Mouse (Mus musculus): ENCODE measurements around the gene Bod1.

Bod1 gene

DNA sequence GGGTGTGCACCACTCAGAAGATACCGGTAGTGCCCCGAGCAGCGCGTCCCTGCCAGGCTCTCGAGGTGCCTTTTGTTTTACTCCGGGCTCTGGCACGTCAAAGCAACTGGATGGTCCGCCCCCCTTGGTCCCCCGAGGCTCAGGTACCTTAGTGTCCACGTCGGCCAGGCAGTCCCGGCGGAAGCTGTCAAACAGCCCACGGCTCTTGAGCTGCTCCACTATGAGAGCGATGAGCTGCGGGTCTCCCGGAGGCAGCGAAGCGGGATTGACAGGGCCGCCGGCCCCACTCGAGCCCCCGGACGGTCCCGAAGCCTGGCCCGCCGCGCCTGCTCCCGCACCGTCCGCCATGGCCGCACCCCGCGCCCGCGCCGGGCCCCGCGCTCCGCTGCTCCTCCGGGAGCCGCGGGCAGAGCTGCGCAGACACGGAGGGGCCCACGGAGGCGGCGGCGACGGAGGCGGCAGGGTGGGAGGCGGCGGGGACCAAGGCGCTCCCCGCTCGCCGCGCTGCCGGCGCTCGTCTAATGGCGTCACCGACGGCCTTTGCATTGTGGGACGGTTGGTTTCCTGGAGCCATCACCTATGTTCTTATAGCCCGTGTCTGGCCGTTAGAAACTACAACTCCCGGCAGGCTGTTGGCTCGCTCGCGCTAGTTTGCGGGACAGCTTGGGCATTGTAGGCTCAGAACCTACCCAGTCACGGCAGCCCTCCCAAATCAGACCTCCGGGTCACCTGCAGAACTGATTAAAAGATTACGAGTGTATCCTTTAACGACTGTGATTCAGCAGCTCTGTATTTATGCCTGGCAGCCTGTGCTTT is at the start of gene Bod1:
TSS of gene Bod1 (minus strand) at position 532 of the 816 bp plus-strand sequence.
- under 1% methylated on average over 76 of the region's 76 CpGs for WGBS

DNA sequence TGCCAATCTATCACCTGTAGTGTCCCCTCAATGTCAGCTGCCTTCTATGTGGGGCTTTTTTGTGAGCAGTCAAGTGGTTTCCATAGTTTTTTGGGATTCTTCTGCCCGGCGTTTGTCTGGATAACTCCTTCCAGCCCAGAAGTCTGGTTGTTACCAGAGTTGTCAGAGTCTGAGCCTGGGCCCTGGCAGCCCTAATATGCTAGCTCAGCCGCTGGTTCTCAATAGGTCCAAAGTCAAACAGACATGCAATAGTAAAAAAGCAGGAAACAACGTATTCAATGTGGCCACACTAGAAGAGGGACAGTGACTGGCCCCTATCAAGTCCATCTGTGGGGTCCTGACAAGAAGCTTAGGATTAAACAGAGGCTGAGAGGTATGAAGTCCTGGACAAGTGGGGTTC is 47.4 kb upstream of the Bod1 start:
- WGBS, result 92% methylated on average over 4 of the region's 4 CpGs

DNA sequence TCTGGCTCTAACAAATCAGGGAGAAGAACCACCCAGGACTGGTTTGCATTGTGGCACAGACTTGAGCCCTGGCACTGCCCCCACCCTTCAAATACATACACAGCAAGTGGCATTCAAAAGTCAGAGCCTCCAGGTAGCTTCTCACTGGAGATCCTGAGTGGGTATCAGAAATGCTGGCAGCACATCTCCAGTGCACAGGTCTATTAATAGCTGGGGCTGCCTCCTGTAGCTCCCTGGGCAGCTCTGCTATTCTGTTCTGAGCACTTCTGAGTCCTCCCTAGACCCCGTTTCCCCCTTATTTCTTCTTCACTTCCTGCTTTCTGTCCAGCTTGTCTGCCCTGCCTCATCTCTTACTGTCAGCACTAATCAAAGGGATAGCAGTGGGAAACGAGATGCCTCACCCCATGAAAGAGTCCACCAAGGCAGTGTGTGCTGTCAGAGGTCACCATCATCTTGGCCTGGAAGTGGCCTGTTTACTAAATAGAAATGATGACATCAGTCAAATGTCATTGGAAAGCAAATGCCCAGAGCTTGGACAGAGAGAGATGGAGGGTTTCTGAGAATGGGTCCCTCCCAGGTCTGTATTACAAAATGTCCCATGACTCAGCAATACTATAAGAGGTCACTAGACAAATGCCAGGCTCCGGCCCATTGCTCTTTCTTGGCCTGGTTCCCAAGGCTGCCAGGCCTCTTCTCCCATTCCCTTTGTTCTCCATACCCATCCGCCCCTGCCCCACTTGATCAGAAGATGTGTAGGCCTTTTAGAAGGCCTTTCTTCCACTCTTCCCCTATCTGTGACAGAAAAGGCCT is 46.4 kb upstream of the Bod1 start:
- 73% methylated on average over 4 of the region's 4 CpGs for WGBS

DNA sequence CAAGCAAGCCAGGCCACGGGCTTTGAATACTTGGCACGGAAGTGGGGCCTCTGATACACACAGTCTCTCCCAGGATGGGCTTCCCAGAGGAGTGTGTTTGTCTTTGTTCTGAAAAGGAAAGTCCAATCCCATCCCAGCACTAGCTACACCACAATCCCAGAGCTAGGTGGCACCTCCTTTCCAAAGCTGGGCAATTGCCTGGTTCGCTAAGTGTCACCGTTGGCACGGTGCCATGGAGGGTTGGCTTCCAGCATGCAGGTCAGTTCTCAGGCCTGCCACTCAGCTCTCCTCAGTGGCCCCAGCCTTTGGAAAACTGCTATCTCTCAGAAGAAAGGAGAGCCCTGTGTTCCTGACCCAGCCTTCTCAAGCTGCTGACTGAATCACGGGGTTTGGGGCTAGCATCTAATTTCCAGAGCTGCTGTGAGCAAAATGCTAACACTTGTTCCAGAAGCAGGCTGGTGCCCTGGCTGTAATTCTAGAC is 42.0 kb upstream of the Bod1 start:
- WGBS, result 33% methylated on average over 6 of the region's 6 CpGs

DNA sequence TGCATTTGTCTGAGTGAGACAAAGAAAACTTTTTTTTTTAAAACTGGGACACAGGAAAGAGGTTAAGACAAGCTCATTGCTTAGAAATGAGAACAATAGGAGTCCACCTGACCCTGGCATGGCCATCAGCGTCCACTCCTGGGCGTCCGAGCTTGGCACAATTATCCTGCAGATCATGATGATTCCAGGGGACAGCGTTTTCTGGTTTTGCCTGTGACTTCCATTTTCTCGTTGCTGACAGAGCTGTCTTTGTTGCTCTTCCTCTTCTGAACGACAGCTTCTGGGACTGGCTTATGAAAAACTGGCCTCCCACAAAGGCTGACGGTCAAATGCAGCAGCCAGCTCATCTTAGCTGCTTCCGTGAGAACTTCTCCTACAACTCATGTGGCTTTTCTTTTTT is 41.4 kb upstream of the Bod1 start:
- 35% methylated on average over 8 of the region's 8 CpGs for WGBS

DNA sequence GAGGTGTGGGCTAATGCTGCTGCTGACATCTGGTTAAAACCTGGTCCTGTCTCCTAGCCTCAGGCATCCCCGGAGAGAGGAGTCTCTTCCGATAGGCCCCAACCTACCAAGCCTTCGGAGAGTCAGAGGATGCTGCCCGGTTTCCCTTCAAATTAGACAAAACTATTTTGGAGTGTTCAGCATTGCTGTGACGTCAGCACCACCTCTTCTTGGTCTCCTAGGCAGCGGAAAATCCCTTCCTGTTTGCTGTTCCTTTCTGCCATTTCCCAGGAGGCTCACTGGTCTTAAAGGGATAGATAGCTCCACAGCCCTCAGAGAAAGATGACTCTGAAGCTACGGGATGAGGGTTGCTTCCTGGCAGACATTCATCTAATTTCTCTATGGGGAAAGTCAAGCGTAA is 31.5 kb upstream of the Bod1 start:
- WGBS, result 43% methylated on average over 8 of the region's 8 CpGs

DNA sequence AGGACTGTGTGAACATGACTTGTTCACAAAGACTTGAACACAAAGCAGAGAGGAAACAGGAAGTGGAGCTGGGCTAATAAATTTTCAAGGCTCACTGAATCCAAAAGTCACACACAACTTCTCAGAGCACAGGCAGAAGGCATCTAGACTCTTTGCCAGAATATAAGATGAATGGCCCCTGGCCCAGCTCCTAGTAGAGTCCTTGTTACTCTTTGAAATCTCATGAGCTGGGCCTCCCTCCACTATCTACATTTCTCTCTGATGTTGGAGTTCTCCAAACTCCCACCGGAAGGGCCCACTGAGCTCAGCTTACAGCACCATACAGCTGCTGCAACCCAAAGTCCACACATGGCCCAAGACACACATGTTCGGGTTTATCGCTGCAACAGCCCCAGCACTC is 30.2 kb upstream of the Bod1 start:
- WGBS, result 94% methylated on average over 3 of the region's 3 CpGs

DNA sequence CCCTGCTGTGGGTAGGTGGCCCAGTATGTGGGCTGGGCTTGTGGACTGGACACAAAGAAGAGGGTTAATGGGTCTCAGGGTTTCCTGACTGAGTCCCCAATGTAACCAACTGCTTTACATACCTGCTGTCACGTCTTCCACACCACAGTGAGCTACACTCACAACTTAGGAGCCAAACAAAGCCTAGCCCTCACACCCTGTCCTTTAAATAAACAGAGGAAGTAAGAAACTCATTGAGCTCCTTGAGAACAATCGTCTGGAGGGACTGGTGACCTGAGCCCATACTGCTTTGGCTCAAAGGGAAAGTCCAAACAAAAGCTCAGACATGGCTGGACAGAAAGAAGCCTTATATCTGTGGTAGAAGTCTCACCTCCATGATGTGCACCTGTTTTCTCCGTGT is 27.8 kb upstream of the Bod1 start:
- 70% methylated on average over 3 of the region's 3 CpGs for WGBS

DNA sequence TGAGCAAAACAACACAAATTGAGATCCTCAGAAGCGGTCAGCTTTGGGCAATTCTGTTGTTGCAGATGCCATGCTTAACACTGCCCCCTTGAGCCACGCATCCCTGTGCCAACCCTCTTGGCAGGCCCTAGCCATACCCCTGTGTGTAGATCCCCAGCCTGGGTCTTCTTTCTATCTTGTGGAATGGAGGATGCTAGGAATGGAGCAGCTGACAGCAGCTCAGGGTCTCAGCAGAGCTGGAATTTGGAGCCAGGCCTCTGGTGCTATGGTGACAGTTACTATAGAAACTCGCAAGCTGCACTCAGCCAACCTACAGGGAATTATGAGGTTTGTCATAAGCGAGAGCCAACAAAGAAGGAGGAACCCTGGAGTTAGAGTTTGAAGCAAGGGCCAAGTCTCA is 23.1 kb upstream of the Bod1 start:
- whole genome bisulfite sequencing, result 30% methylated on average over 4 of the region's 4 CpGs

DNA sequence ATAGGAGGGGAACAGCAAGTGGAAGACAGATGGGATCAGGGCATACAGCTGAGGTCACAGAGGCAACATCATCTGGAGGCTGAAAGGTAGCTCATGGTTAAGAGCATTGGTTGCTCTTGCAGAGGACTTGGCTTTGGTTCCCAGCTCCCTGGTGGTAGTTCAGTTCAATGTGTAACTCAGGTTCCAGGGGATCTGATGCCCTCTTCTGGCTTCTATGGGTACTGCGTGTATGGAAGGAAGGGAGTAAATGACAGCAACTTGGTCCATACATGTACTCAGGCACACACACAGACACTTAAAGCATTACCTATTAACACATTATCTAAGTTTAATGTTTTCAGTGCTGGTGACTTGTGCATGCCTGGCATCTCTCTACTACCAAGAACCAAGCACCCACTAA is 22.4 kb upstream of the Bod1 start:
- WGBS, result 100% methylated on average over 1 of the region's 1 CpGs

DNA sequence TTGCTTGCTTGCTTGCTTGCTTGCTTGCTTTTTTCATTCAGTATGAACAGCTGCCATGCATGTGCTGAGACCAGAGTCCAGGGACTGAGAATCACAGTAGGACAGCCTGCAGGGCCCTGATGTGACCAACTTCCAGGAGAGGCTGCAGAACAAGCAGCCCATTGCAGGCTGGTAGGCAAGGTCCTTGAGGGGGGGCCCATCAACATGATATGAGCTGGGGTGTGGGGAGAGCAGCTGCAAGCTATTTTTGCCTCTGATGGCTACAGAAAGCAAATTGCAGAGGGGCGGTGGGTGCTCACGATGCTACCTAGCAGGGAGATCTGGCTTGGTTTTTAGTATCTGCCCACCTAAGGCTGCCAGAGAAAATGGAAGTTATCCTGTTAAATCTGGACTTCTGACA is 21.6 kb upstream of the Bod1 start:
- 71% methylated on average over 2 of the region's 2 CpGs for WGBS

DNA sequence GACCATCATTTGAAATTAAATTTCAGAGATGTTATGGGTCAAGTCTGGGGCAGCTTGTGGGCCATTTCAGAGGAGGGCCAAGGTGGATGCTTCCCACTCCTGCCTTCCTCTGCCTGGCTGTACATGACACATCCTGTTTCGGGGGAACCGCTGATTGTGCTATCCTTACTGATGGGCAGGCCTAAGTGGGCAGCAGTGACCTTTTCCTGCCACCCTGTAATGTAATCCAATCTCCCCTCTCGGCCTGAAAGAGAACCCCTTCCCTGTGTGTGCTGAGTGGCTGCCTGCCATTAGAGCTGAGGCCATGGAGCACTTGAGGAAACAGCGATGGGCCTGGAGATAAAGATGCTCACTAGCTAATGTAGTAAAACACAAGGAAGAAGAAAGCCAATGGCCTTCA is 17.3 kb upstream of the Bod1 start:
- WGBS, result 77% methylated on average over 4 of the region's 4 CpGs

DNA sequence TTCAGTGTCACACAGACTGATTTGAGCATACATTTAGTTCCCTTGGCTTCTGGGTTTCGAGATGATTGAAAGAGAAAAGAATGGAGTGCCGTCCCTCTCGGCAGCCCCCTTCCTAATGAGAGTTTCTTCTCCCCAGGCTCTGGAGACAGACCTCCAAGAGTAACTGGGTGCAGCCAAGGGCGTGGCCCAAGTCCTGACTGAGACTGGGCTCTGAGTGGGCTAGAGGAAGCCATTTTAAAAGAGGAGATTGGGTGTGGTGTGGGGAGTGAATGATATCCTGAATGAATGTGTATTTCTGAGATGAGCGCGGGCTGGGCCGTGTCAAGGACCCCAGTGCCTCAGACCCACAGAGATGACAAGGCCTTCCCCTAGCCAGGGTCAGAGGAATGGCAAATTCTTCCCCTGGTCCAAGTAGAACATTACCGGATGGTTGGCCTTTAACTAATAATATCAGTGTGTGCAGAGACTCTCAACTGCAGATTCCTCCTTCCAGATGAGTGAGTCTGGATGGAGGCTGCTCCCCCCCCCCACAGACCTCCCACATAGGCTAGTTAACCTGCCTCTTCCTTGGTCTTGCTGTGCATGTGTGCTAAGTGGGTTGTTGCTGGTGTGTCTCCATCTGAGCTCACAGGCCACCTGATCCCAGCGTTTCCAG is 13.4 kb upstream of the Bod1 start:
- WGBS, result 71% methylated on average over 9 of the region's 9 CpGs

DNA sequence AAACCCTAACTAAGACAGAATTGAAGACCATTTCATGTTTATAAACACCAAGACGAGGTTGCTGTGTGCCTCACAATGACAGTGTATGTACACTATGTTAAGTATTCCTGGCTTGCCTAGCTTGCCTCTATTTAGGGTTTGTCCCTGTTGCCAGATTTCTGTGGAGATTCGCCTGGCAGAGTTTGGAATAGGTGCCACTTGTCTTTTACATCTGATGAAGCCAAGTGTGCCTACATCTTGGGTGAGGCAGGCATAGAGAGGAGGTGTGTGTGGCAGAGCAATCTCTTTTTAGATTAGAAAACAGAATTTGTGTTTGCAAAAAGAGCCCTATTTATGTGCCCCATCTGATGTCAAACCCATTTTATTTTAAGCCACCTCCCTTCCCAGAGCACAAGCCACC is 12.4 kb upstream of the Bod1 start:
- 42% methylated on average over 2 of the region's 2 CpGs for WGBS

DNA sequence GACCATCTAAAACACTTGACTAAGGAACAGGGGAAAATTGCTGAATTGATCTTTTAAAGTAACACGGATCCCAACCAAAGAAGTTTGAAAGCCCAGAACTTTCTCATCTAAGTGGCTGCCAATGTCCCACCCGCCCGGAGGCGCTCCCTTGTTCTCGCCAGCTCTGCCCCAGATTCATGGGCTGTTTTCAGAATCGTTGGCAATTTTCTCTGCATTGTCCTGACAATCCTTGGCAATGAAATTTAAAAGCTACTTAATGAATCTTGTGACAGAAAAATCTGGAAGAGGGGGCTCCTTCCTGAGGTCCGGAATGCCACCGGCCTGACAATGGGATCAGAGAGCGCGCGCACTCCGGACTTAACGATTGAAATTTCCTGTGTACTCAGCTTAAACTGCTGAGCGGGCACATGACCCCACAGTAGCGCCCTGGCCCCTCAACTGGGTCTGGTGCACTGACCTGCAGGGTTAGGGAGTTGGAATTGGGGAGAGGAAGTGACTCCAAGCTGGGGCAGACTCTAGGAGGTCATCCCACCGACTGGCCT is 8.2 kb upstream of the Bod1 start:
- 54% methylated on average over 16 of the region's 16 CpGs for WGBS

DNA sequence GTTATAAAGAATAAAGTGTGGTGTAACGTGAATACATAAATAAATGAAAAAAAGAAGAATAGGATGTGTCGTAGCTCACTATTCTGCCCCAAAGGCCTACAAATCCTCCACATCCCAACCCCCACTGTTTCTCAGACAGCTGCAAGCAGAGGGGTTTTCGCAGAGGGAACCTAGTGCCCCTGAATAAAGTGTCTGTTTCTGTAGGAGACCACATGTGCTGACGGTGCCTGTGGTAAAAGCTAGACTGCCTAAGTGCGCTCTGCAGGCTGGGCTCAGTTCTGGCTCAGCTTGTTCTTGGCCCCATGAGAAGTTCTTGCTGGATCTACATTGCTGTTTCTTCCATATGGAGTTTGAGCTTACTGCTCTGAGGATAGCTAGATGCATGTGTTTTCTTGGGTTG is 5.6 kb upstream of the Bod1 start:
- whole genome bisulfite sequencing, result 72% methylated on average over 5 of the region's 5 CpGs

DNA sequence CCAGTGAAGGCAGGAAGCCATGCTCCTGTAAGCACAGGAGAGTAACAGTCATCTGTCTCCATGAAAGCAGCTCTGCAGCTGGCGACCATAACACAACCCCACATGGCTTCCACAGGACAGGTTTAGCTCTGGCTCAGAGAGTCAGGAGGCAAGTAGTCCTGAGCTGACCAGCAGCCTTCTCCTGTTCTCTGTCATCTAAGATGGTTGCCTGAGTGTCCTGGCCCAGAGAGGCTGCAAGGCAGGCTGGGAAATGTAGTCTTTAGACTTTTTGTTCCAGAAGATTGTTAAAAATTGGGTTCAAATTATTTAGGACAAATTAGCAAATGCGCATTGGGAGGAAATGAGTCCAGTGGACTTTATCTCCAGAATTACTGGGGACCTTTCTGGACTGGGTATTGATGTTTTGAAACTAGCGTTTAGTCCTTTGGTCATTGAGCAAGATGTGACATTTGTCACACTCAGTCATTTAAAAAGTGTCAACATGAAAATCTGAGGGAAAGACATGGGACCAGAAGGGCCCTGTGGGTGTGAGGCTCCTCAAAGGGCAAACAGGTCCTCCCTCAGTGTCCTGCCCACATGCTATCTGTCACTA is 5.1 kb upstream of the Bod1 start:
- WGBS, result 93% methylated on average over 3 of the region's 3 CpGs

DNA sequence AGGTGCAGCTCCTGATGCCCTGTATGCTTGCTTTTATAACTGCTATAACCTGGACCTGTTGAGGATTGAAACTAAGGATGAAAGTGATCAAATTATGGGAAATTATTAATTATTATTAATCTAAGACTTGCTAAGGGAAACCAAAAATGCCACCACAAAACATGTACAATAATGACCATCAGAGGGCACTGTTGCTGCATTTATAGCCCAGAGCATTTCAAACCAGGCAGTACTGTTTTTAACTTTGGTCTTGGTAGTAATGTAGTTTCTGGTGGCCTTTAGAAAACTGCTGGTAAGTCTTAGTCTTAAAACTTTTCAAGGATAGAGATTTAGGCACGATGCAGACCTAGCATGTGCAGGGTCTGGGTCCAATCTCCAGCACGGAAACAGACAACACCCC is 3.7 kb upstream of the Bod1 start:
- WGBS, result 30% methylated on average over 2 of the region's 2 CpGs

DNA sequence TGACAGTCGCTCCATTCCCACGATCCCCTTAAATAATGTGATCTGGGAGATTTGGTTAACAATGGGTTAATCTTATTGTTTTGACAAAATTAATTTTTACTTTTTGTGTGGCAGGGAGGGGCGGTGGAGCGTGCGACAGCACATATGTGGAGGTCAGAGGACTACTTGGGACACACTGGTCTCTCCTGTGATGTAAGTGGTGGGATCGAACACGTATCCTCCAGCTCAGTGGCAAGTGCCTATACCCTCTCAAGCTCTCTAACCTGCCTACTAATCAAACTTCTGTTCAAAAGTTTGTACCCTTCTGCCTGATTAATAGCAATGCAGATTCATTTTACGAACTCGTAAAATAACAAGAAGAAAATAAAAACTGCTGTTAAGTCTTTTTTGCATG is 482 bp upstream of the Bod1 start:
- 9% methylated on average over 9 of the region's 9 CpGs for WGBS

DNA sequence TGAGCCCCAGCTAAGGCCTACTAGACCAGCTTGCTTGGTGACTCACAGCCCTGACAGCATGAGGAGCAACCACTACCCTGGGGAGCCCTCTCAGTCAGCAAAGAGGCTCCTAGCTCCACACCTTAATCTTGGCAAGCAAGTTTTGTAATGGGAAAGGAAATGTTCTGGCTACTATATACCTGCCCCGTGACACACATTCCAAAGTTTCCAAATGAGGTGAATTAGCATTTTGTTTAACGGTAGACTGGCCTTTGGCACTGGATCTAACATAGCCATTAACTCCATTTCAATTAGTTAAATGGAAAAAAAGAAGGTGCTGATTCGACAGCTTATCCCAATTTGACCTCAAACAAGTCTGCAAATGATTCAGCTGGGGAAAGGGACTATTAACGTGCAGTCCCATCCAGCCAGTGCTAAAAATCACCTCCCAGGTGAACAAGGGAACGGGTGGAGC is 1.2 kb downstream of the Bod1 start:
- 38% methylated on average over 5 of the region's 5 CpGs for WGBS

DNA sequence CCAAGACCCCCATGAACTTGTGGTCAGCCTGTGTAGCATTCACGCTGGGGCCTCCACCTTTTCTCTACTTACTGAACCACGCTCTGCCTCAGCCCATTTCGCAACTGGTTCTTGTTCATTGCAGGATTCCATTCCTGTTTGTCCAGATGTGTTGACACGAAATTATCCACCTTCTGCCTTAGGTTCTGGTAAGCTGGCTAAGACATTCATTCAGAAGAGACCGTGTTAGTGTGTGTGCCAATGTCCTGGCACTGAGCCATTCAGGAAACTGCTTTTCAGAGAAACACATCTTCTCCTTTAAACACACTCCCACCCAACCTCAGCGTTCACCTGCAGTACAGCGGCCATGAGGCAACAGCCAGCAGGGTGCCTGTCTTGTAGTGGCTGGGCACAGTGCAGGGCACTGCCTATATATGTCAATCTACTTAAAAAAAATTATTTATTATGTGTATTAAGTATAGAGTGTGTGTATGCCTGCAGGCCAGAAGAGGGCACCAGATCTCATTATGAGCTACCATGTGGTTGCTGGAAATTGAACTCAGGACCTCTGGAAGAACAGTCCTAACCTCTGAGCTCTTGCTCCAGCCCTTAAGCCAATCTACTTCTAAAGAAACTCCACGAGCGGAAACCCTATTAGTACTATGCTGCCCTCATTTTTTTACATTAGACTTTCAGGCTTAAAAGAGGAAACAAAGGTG is 2.4 kb downstream of the Bod1 start:
- WGBS, result 85% methylated on average over 9 of the region's 9 CpGs

Data from cerebral cortex, adult 2 months (tissue).